ENCODE assay signal across 8 mouse cellular contexts in genomic region chr17:48097743-48098527, GRCm38 (mm10). TPM values are rescaled to one million over a fixed set of nuclear protein-coding genes. Genes with fewer than 3 reads are reported as not detected.
DNase-seq lines count a peak whose midpoint lies in the region; ATAC-seq lines count a peak whose summit lies in the region.

No protein-coding gene starts in this region.

- H3K36me3 ChIP-seq in heart, embryonic 15.5 days, result no peaks in the 10 kb centered on the region
- H3K36me3 ChIP-seq in midbrain, embryonic 16.5 days (ENCODE audit: control insufficient read depth, insufficient read depth, low read length), result no peaks in the 10 kb centered on the region

- H3K4me1 ChIP-seq in heart, embryonic 15.5 days (replicated peaks), result peaks cover 43% of the 10 kb centered on the region
- peaks cover 24% of the 10 kb centered on the region for H3K4me1 ChIP-seq in midbrain, embryonic 16.5 days (ENCODE audit: control insufficient read depth, insufficient read depth, low read length)

- WGBS in heart, embryonic 15.5 days, result under 1% methylated on average over 36 of the region's 43 CpGs
- under 1% methylated on average over 39 of the region's 43 CpGs for WGBS in midbrain, embryonic 16.5 days

- no peaks in the 10 kb centered on the region for H3K9me3 ChIP-seq in heart, embryonic 15.5 days (replicated peaks)
- no peaks in the 10 kb centered on the region for H3K9me3 ChIP-seq in midbrain, embryonic 16.5 days (replicated peaks; ENCODE audit: control insufficient read depth, low read length, poor library complexity, severe bottlenecking)

- ATAC-seq in heart, embryonic 15.5 days (replicated peaks; ENCODE audit: insufficient number of reproducible peaks, insufficient read depth, low FRiP score, low read depth), result no peak
- no peak for ATAC-seq in midbrain, embryonic 16.5 days
- ATAC-seq in megakaryocyte-erythroid progenitor cell, adult 5-6 weeks (replicated peaks; ENCODE audit: low FRiP score, low TSS enrichment, poor library complexity, severe bottlenecking), result no peak

- peak overlapping the region; percentile 86 for H3K4me2 ChIP-seq in heart, embryonic 15.5 days
- peak overlapping the region; percentile 45 for H3K4me2 ChIP-seq in midbrain, embryonic 16.5 days (ENCODE audit: low read length)

- intact Hi-C loops in heart, postnatal 10 days (cut with DNase I), result loop anchor here (5.0 kb wide), 1 partner anchor 239 kb away; no protein-coding TSS in a partner anchor

- H3K27me3 ChIP-seq in heart, embryonic 15.5 days, result peaks cover 69% of the 10 kb centered on the region
- peaks cover 35% of the 10 kb centered on the region for H3K27me3 ChIP-seq in midbrain, embryonic 16.5 days (ENCODE audit: control insufficient read depth, insufficient read depth, low read depth, low read length)

- peak overlapping the region; percentile 46 for H3K4me3 ChIP-seq in heart, embryonic 15.5 days
- peak overlapping the region; percentile 27 for H3K4me3 ChIP-seq in midbrain, embryonic 16.5 days (ENCODE audit: low read depth, low read length)

- no peak for DNase-seq in heart, postnatal 10 days
- DNase-seq in embryo, embryonic 10 days (ENCODE audit: low spot score), result peak; percentile 84
- peak; percentile 32 for DNase-seq in induced T-regulatory cell, adult 2 months (ENCODE audit: low read depth)
- DNase-seq in thymus, postnatal 0 days (ENCODE audit: low spot score), result no peak
- no peak for DNase-seq in right cerebral cortex, adult 2 months (ENCODE audit: low spot score in 2 of 2)

- H3K27ac ChIP-seq in heart, embryonic 15.5 days, result no peak overlapping the region
- no peak overlapping the region for H3K27ac ChIP-seq in midbrain, embryonic 16.5 days (ENCODE audit: low read length)

- H3K9ac ChIP-seq in heart, embryonic 15.5 days, result peak overlapping the region; percentile 38
- peak overlapping the region; percentile 42; the same call in 1 of the 2 replicates for H3K9ac ChIP-seq in midbrain, embryonic 16.5 days (ENCODE audit: low read depth, low read length)

RNA-seq across cellular contexts. Expression of gene 1700067P10Rik, which starts 8.8 kb away (rescaled TPM):
- not detected in 2 replicates for polyA plus RNA-seq in heart, embryonic 15.5 days (2015; fragmentation: Nextera tagmentation; extraction: Ambion mirVana)
- total RNA-seq in heart, postnatal 10 days (2021), result not detected
- not detected in 2 replicates for polyA plus RNA-seq in midbrain, embryonic 16.5 days (2015; fragmentation: Nextera tagmentation; extraction: Ambion mirVana)
- polyA plus RNA-seq in thymus, postnatal 0 days (2015; fragmentation: Nextera tagmentation; extraction: Ambion mirVana), result not detected in 2 replicates
- not detected in 2 replicates for total RNA-seq in megakaryocyte-erythroid progenitor cell, adult 5-6 weeks (2014; fragmentation: Nextera tagmentation)
- total RNA-seq in megakaryocyte-erythroid progenitor cell, adult 5-6 weeks (2017), result not detected in 2 replicates

RNA-seq across cellular contexts. Expression of gene 9830107B12Rik, which starts 48.1 kb away (rescaled TPM):
- polyA plus RNA-seq in heart, embryonic 15.5 days (2015; fragmentation: Nextera tagmentation; extraction: Ambion mirVana), result not detected in 2 replicates
- total RNA-seq in heart, postnatal 10 days (2021), result not detected
- polyA plus RNA-seq in midbrain, embryonic 16.5 days (2015; fragmentation: Nextera tagmentation; extraction: Ambion mirVana), result not detected in 2 replicates
- not detected in 2 replicates for polyA plus RNA-seq in thymus, postnatal 0 days (2015; fragmentation: Nextera tagmentation; extraction: Ambion mirVana)
- total RNA-seq in megakaryocyte-erythroid progenitor cell, adult 5-6 weeks (2014; fragmentation: Nextera tagmentation), result 0.72 TPM in 1 of 2 replicates, not detected in the other
- total RNA-seq in megakaryocyte-erythroid progenitor cell, adult 5-6 weeks (2017), result not detected in 2 replicates

RNA-seq across cellular contexts. Expression of gene 1700122O11Rik, which starts 59.8 kb away (rescaled TPM):
- not detected in 2 replicates for polyA plus RNA-seq in heart, embryonic 15.5 days (2015; fragmentation: Nextera tagmentation; extraction: Ambion mirVana)
- not detected for total RNA-seq in heart, postnatal 10 days (2021)
- polyA plus RNA-seq in midbrain, embryonic 16.5 days (2015; fragmentation: Nextera tagmentation; extraction: Ambion mirVana), result not detected in 2 replicates
- polyA plus RNA-seq in thymus, postnatal 0 days (2015; fragmentation: Nextera tagmentation; extraction: Ambion mirVana), result not detected in 2 replicates
- not detected in 2 replicates for total RNA-seq in megakaryocyte-erythroid progenitor cell, adult 5-6 weeks (2014; fragmentation: Nextera tagmentation)
- total RNA-seq in megakaryocyte-erythroid progenitor cell, adult 5-6 weeks (2017), result not detected in 2 replicates

Comparison
In these comparisons a context has a peak if more than half of its experiments do, and no peak if none do; other contexts are left out.
1. DNase-seq: peak in embryo, embryonic 10 days (single experiment) and induced T-regulatory cell, adult 2 months (single experiment); none in heart, postnatal 10 days (0 of 2), thymus, postnatal 0 days (single experiment) and right cerebral cortex, adult 2 months (0 of 2).